Mouse (Mus musculus) G1E (cell line): ENCODE results near the gene Tnpo3. TPM values are rescaled to one million over a fixed set of nuclear protein-coding genes. Genes with fewer than 3 reads are reported as not detected.

ENCODE experiments used
- ATAC-seq: 2 replicates; pipeline ENCODE4 v1.8.0; 2016; ENCODE audit warnings: mild to moderate bottlenecking; ENCODE audit not compliant: insufficient number of reproducible peaks, poor library complexity, low FRiP score, severe bottlenecking; ENCODE audit errors: extremely low read depth
- DNase-seq: peaks from one replicate; pipeline ENCODE4 v3.0.0; 2012; ENCODE audit warnings: low spot score
- H3K27me3 ChIP-seq: 2 replicates; pipeline ENCODE4 v1.6.1; 2012; ENCODE audit warnings: mild to moderate bottlenecking, low read length, inconsistent platforms; ENCODE audit not compliant: insufficient read depth
- H3K36me3 ChIP-seq: replicated peaks from 2 replicates; pipeline ENCODE3; 2012; ENCODE audit warnings: mild to moderate bottlenecking, inconsistent platforms
- H3K4me1 ChIP-seq: 2 replicates; pipeline ENCODE4 v1.6.1; 2012; ENCODE audit warnings: low read depth, low read length, inconsistent platforms, mixed read lengths; ENCODE audit not compliant: insufficient read depth
- H3K4me3 ChIP-seq: 2 replicates; pipeline ENCODE4 v1.5.1; 2012; ENCODE audit warnings: low read depth, mild to moderate bottlenecking, inconsistent platforms, low read length, moderate library complexity, mixed read lengths
- H3K9me3 ChIP-seq: replicated peaks from 2 replicates; pipeline ENCODE4 v1.6.1; 2012; ENCODE audit warnings: inconsistent platforms
- CTCF ChIP-seq: IDR thresholded peaks from 2 replicates; pipeline ENCODE4 v1.5.1; 2012; ENCODE audit warnings: low read depth, low read length, inconsistent platforms, mixed read lengths
- GATA1 ChIP-seq: IDR thresholded peaks from 2 replicates; pipeline ENCODE4 v1.6.1; 2012; ENCODE audit warnings: borderline replicate concordance, low read length, inconsistent platforms, mixed read lengths
- GATA2 ChIP-seq: IDR thresholded peaks from 2 replicates; pipeline ENCODE4 v1.6.1; 2012; ENCODE audit warnings: low read depth, low read length, inconsistent platforms, borderline replicate concordance
- POLR2AphosphoS5 ChIP-seq: IDR thresholded peaks from 2 replicates; pipeline ENCODE4 v1.6.1; 2012; ENCODE audit warnings: low read depth, low read length, inconsistent platforms; ENCODE audit not compliant: insufficient replicate concordance
- TAL1 ChIP-seq: conservative IDR thresholded peaks from 2 replicates; pipeline ENCODE4 v1.6.1; 2012; ENCODE audit warnings: low read depth, low read length, inconsistent platforms, mixed read lengths
- polyA plus RNA-seq: library from polyadenylated mRNA; stranded (reverse); fragments of >175 nt; gene quantifications from 2 replicates; pipeline ENCODE4 v1.2.3, GENCODE M21; 2012
- total RNA-seq, 2 experiments: library from RNA; stranded (forward) in 1 of 2; stranded (reverse) in 1 of 2; fragments of 200-1000 nt in 1 of 2; fragments of >200 nt in 1 of 2; fragmentation: Nextera tagmentation in 1 of 2; gene quantifications; 2 replicates each; pipeline ENCODE4 v1.2.3; 2014 to 2017

Gene Tnpo3
- total and polyA plus RNA-seq, 3 experiments: 63.5 to 156 (median 93.2) TPM

GRCm38 (mm10) chr6:29509086-29509485 is 100.6 kb downstream of the Tnpo3 start:
- no peak for ATAC-seq
- no peaks in the 10 kb centered on the region for H3K36me3 ChIP-seq
- TF ChIP-seq TAL1 (no peak), GATA1 (no peak), GATA2 (no peak), POLR2AphosphoS5 (no peak), CTCF (no peak)
- H3K4me1 ChIP-seq: peaks cover 11% of the 10 kb centered on the region
- DNase-seq: no peak
- no peaks in the 10 kb centered on the region for H3K9me3 ChIP-seq
- H3K4me3 ChIP-seq: no peak overlapping the region
- H3K27me3 ChIP-seq: peaks cover 61% of the 10 kb centered on the region

- Histone ChIP-seq H3K9me3 (no peaks in the 10 kb centered on the region), H3K36me3 (no peaks in the 10 kb centered on the region), H3K4me1 (peaks cover 2% of the 10 kb centered on the region; the same call in 1 of the 2 replicates), H3K4me3 (no peak within 1 kb of the TSS), H3K27me3 (peaks cover 58% of the 10 kb centered on the region)
- no peak for DNase-seq
- no peak for ATAC-seq
- TF ChIP-seq GATA2 (no peak), GATA1 (no peak), CTCF (no peak), POLR2AphosphoS5 (no peak), TAL1 (no peak)
Measured at GRCm38 (mm10) chr6:29507447-29508309, 102.0 kb downstream of the Tnpo3 start, which contains the start of gene Kcp. Gene Kcp, minus strand, starts transcription at chr6:29507952.

- Histone ChIP-seq H3K4me3 (no peak overlapping the region), H3K36me3 (no peaks in the 10 kb centered on the region), H3K27me3 (peaks cover 61% of the 10 kb centered on the region), H3K9me3 (no peaks in the 10 kb centered on the region), H3K4me1 (peaks cover 2% of the 10 kb centered on the region; the same call in 1 of the 2 replicates)
- ATAC-seq (no peak), DNase-seq (no peak)
- no peak for TF ChIP-seq POLR2AphosphoS5
- TF ChIP-seq TAL1: no peak
- TF ChIP-seq CTCF: no peak
- TF ChIP-seq GATA1: no peak
- TF ChIP-seq GATA2: no peak
Measured at GRCm38 (mm10) chr6:29506834-29507233, 102.9 kb downstream of the Tnpo3 start.

GRCm38 (mm10) chr6:29505493-29505892 is 104.2 kb downstream of the Tnpo3 start:
- DNase-seq (no peak), ATAC-seq (no peak)
- no peak for TF ChIP-seq GATA2
- no peak for TF ChIP-seq CTCF
- no peak for TF ChIP-seq TAL1
- TF ChIP-seq GATA1: no peak
- no peak for TF ChIP-seq POLR2AphosphoS5
- no peaks in the 10 kb centered on the region for H3K36me3 ChIP-seq
- no peaks in the 10 kb centered on the region for H3K9me3 ChIP-seq
- H3K4me3 ChIP-seq: no peak overlapping the region
- H3K27me3 ChIP-seq: peaks cover 59% of the 10 kb centered on the region
- H3K4me1 ChIP-seq: peaks cover 12% of the 10 kb centered on the region

- TF ChIP-seq GATA2: no peak
- no peak for TF ChIP-seq TAL1
- no peak for TF ChIP-seq GATA1
- TF ChIP-seq CTCF: no peak
- TF ChIP-seq POLR2AphosphoS5: no peak
- H3K9me3 ChIP-seq: no peaks in the 10 kb centered on the region
- peaks cover 47% of the 10 kb centered on the region for H3K27me3 ChIP-seq
- H3K4me1 ChIP-seq: peaks cover 16% of the 10 kb centered on the region
- no peaks in the 10 kb centered on the region for H3K36me3 ChIP-seq
- no peak for ATAC-seq
- DNase-seq: no peak
- H3K4me3 ChIP-seq: no peak overlapping the region
Measured at GRCm38 (mm10) chr6:29501599-29501998, 108.1 kb downstream of the Tnpo3 start.

GRCm38 (mm10) chr6:29500810-29501209 is 108.9 kb downstream of the Tnpo3 start:
- no peak for TF ChIP-seq GATA1
- TF ChIP-seq TAL1: no peak
- TF ChIP-seq GATA2: no peak
- no peak for TF ChIP-seq CTCF
- no peak for TF ChIP-seq POLR2AphosphoS5
- H3K27me3 ChIP-seq: peaks cover 48% of the 10 kb centered on the region
- ATAC-seq (no peak), DNase-seq (no peak)
- H3K4me3 ChIP-seq: no peak overlapping the region
- no peaks in the 10 kb centered on the region for H3K36me3 ChIP-seq
- peaks cover 19% of the 10 kb centered on the region for H3K4me1 ChIP-seq
- no peaks in the 10 kb centered on the region for H3K9me3 ChIP-seq
